Comparison of ENCODE assay signal across 8 mouse cellular contexts in the genomic region with DNA sequence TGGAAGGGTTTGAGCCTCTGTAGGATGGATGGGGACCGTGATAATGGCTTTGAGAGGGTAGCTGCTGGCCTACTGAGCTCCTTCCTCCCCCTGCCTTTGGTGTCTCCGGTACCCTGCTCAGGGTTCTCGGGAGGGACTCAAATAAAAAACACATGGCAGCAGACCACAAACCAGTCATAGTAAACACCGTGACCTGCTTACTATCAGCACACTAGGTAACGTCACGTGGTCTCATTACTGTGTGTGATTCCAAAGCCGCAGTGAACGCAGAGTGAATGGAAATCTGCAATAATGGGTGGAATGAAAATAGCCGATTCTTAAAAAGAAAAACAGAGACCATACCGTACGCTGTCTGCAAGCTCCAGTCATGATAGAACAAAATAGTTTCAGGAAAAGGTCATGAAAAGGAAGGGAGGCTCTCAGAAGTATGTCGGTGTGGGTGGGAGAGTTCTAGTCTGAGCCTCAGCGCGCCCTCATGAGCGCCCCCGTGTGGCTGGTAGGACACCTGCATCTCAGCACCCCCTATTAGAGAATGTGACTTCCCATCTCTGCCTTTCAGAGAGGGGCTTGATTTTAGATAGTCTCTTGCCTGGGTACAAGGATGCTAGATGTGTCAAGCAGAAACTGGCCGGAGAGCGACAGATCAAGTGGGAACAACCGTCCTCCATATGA.
DNase-seq lines count a peak whose midpoint lies in the region; ATAC-seq and TF ChIP-seq lines count a peak whose summit lies in the region.

No protein-coding gene starts in this region.

- H3K4me1 ChIP-seq in MEL (ENCODE audit: control insufficient read depth in 1 of 2, insufficient read depth in 2 of 2, low read length in 2 of 2): no peaks in the 10 kb centered on the region
- no peaks in the 10 kb centered on the region for H3K4me1 ChIP-seq in kidney, embryonic 14.5 days (ENCODE audit: control insufficient read depth, insufficient read depth, low read length)

- H3K4me3 ChIP-seq in MEL (ENCODE audit: control insufficient read depth in 1 of 2, insufficient read depth in 1 of 2, low read depth in 2 of 2, low read length in 2 of 2): no peak overlapping the region
- H3K4me3 ChIP-seq in kidney, embryonic 14.5 days (ENCODE audit: low read length): no peak overlapping the region

- no peak for TF ChIP-seq EP300 in MEL (IDR thresholded peaks at IDR 0.05; ENCODE audit: low read depth in 1 of 2, low read length in 2 of 2)

- H3K9me3 ChIP-seq in MEL (replicated peaks; ENCODE audit: insufficient read depth, low read length): no peaks in the 10 kb centered on the region
- no peaks in the 10 kb centered on the region for H3K9me3 ChIP-seq in kidney, embryonic 14.5 days (ENCODE audit: control insufficient read depth, low read length)

- no peaks in the 10 kb centered on the region for H3K79me2 ChIP-seq in MEL (ENCODE audit: control insufficient read depth, insufficient read depth, low read length, poor library complexity)

- ATAC-seq in kidney, embryonic 14.5 days (ENCODE audit: low FRiP score, low TSS enrichment): 0 out of 2 replicates have a peak, but pooled peaks have one; percentile 45
- 0 out of 2 replicates have a peak, but pooled peaks have one; percentile 22 for ATAC-seq in neutrophil, adult 5-6 weeks (ENCODE audit: extremely low read depth, insufficient number of reproducible peaks, low FRiP score, poor library complexity, severe bottlenecking)

- no peak overlapping the region for H3K27ac ChIP-seq in MEL (ENCODE audit: control insufficient read depth, low read depth, low read length)
- no peak overlapping the region for H3K27ac ChIP-seq in kidney, embryonic 14.5 days (ENCODE audit: low read depth, low read length)

- TF ChIP-seq POLR2A in MEL (IDR thresholded peaks at IDR 0.05; ENCODE audit: control insufficient read depth in 1 of 2, insufficient read depth in 1 of 2, low read depth in 1 of 2, low read length in 2 of 2, poor library complexity in 1 of 2): no peak

- TF ChIP-seq CTCF in MEL (IDR thresholded peaks at IDR 0.05 in 2 of 3, conservative IDR thresholded peaks at IDR 0.05 in 1 of 3; ENCODE audit: control insufficient read depth in 1 of 3, insufficient read depth in 1 of 3, low read depth in 2 of 3, low read length in 3 of 3, poor library complexity in 1 of 3, severe bottlenecking in 1 of 3): peak; percentile 76 to 94 (median 91)

- H3K27me3 ChIP-seq in MEL (ENCODE audit: control insufficient read depth in 1 of 2, insufficient read depth in 2 of 2, low read length in 2 of 2): no peaks in the 10 kb centered on the region
- no peaks in the 10 kb centered on the region for H3K27me3 ChIP-seq in kidney, embryonic 14.5 days (ENCODE audit: control insufficient read depth, insufficient read depth, low read length)

- 53% methylated on average over 19 of the region's 19 CpGs for WGBS in kidney, embryonic 14.5 days

- H3K9ac ChIP-seq in MEL (ENCODE audit: control insufficient read depth, low read depth, low read length, poor library complexity, severe bottlenecking): no peak overlapping the region
- H3K9ac ChIP-seq in kidney, embryonic 14.5 days (ENCODE audit: low read depth, low read length): no peak overlapping the region

- peak; percentile 57 for TF ChIP-seq RAD21 in MEL (IDR thresholded peaks at IDR 0.05; ENCODE audit: low read depth, low read length)

- DNase-seq in B cell, adult 2 months: peak; percentile 72 to 74
- peak; percentile 51 for DNase-seq in MEL (ENCODE audit: low read depth, low spot score)
- DNase-seq in cerebellum, postnatal 25 days: peak; percentile 75 to 87
- peak; percentile 80 for DNase-seq in gastrocnemius, postnatal 10 days
- peak; percentile 43 to 45 for DNase-seq in lung, adult 18-20 months
- peak; percentile 28 for DNase-seq in yolk sac, embryonic 10.5 days (ENCODE audit: low spot score)

- H3K36me3 ChIP-seq in MEL (ENCODE audit: control insufficient read depth in 1 of 2, insufficient read depth in 2 of 2, low read length in 2 of 2): no peaks in the 10 kb centered on the region
- peaks cover 19% of the 10 kb centered on the region for H3K36me3 ChIP-seq in kidney, embryonic 14.5 days (ENCODE audit: control insufficient read depth, insufficient read depth, low read length)

- H3K4me2 ChIP-seq in kidney, embryonic 14.5 days (replicated peaks; ENCODE audit: low read depth, low read length): no peak overlapping the region

TF ChIP-seq in MEL, 35 proteins besides CTCF, POLR2A, EP300 and RAD21:
- peak; percentile 84 for TF ChIP-seq SMC3 (IDR thresholded peaks at IDR 0.05; ENCODE audit: low read depth, low read length)
- TF ChIP-seq MYB (IDR thresholded peaks at IDR 0.05; ENCODE audit: low read depth, low read length): no peak
- no peak for TF ChIP-seq ZMIZ1 (IDR thresholded peaks at IDR 0.05; ENCODE audit: low read depth, low read length)
- TF ChIP-seq CHD1 (IDR thresholded peaks at IDR 0.05; ENCODE audit: low read depth, low read length): no peak
- TF ChIP-seq TBP (IDR thresholded peaks at IDR 0.05; ENCODE audit: low read depth, low read length): no peak
- TF ChIP-seq ZC3H11A (IDR thresholded peaks at IDR 0.05; ENCODE audit: low read depth, low read length): peak; percentile 43; the same call in 1 of the 2 replicates
- no peak for TF ChIP-seq GABPA (IDR thresholded peaks at IDR 0.05; ENCODE audit: low read depth, low read length)
- TF ChIP-seq MYC (IDR thresholded peaks at IDR 0.05; ENCODE audit: low read depth, low read length): no peak
- no peak for TF ChIP-seq POLR2AphosphoS5 (IDR thresholded peaks at IDR 0.05; ENCODE audit: borderline replicate concordance, low read depth, low read length)
- TF ChIP-seq ETS1 (IDR thresholded peaks at IDR 0.05; ENCODE audit: low read depth, low read length): no peak
- TF ChIP-seq GATA1 (IDR thresholded peaks at IDR 0.05; ENCODE audit: low read depth, low read length): no peak
- no peak for TF ChIP-seq MAFK (IDR thresholded peaks at IDR 0.05; ENCODE audit: borderline replicate concordance, low read depth, low read length)
- no peak for TF ChIP-seq MAX (IDR thresholded peaks at IDR 0.05; ENCODE audit: low read length)
- TF ChIP-seq BHLHE40 (IDR thresholded peaks at IDR 0.05; ENCODE audit: borderline replicate concordance, low read depth, low read length): no peak

Comparison
In these comparisons a context has a peak if more than half of its experiments do, and no peak if none do; other contexts are left out.
1. DNase-seq: peak in every context shown above with its lines; median percentile 81 in cerebellum, postnatal 25 days; 80 in gastrocnemius, postnatal 10 days; 73 in B cell, adult 2 months; 51 in MEL; 44 in lung, adult 18-20 months; 28 in yolk sac, embryonic 10.5 days.